Comparison of ENCODE assay signal across 14 mouse cellular contexts in genomic region chr15:74128811-74129210, GRCm38 (mm10).
"Had no signal": no experiment of that assay in that cellular context is flagged by ENCODE, and none has a peak within 500 bp of the region (broad histone marks: within the 10 kb centered on the region; RNA-seq: fewer than 3 reads in every experiment).

No protein-coding gene starts in this region.

- H3K27me3 ChIP-seq: midbrain, embryonic 15.5 days; neural tube, embryonic 13.5 days had no signal

- DNase-seq: kidney, adult 8-10 months; kidney, postnatal 25 days; lung, adult 2 months; lung, postnatal 36 days; right cerebral cortex, postnatal 14 days; thymus, postnatal 25 days had no signal

- H3K27ac ChIP-seq: left cerebral cortex, adult 2 months; limb, embryonic 10.5 days; midbrain, embryonic 10.5 days; midbrain, embryonic 15.5 days; neural tube, embryonic 13.5 days had no signal

- H3K4me3 ChIP-seq: left cerebral cortex, adult 2 months; limb, embryonic 10.5 days; midbrain, embryonic 10.5 days; midbrain, embryonic 15.5 days; neural tube, embryonic 13.5 days had no signal

- ATAC-seq: hindbrain, embryonic 16.5 days; inflammation-experienced regulatory T-cells, adult 6 months; lung, postnatal 0 days; midbrain, embryonic 15.5 days had no signal

- H3K4me1 ChIP-seq: limb, embryonic 10.5 days; neural tube, embryonic 13.5 days had no signal

- H3K9me3 ChIP-seq: limb, embryonic 10.5 days; midbrain, embryonic 10.5 days; midbrain, embryonic 15.5 days had no signal

- H3K36me3 ChIP-seq: limb, embryonic 10.5 days; midbrain, embryonic 10.5 days; midbrain, embryonic 15.5 days; neural tube, embryonic 13.5 days had no signal

- H3K9ac ChIP-seq: midbrain, embryonic 15.5 days; neural tube, embryonic 13.5 days had no signal

- H3K4me2 ChIP-seq: midbrain, embryonic 15.5 days; neural tube, embryonic 13.5 days had no signal
